Mouse (Mus musculus) stomach, adult 2 months (tissue): Measurements from ENCODE around the gene Dnase2b. TPM values are rescaled to one million over a fixed set of nuclear protein-coding genes. Genes with fewer than 3 reads are reported as not detected.

Experiments used
- polyA plus RNA-seq: library from polyadenylated mRNA; depleted of rRNA; stranded (reverse); fragments of >200 nt; gene quantifications from 2 replicates; pipeline ENCODE4 v1.2.3, GENCODE M21; 2012; rRNA removed

The Dnase2b gene
- not detected in 2 replicates for polyA plus RNA-seq

DNA sequence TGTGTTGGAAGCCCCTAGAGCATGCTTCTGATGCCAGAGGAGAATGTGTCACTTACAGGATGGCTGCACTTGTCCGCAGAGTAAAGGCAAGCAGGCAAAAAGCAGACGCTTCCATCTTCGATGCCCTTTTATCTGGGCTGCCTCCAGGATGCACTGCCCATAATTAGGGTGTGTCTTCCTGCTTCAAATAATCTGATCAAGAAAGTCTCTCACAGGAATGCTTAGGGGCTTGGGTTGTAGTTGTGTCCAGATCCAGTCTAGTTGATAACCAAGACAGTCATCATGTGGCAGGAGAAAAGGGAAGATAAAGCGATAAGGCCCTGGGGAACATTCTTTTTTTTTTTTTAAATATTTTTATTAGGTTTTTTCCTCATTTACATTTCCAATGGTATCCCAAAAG lies at the start of gene Dnase2b:
TSS of gene Dnase2b (minus strand) at position 101 of the 400 bp plus-strand sequence.

DNA sequence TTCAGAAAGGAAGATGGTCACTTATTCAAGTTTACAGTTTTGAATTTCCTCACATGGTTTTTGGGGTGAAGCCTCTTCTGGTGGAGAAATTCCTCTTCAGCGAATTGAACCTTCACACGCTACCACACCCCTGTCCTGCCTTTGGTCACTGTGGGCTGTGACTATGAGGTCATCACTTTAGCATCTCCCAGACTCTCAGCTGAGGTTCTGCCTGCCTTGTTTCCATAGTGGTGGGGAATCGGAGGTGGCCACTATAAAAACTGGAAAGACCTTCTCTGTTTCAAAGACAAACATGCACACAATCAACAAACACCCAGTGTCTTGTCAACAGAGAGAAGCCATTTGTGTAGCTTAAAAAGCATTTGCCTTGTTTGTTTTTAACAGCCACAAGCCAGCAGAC lies 35.8 kb upstream of the Dnase2b start, which contains the start of gene 4930503B20Rik:
TSS of gene 4930503B20Rik (minus strand) at position 101 of the 400 bp plus-strand sequence.

DNA sequence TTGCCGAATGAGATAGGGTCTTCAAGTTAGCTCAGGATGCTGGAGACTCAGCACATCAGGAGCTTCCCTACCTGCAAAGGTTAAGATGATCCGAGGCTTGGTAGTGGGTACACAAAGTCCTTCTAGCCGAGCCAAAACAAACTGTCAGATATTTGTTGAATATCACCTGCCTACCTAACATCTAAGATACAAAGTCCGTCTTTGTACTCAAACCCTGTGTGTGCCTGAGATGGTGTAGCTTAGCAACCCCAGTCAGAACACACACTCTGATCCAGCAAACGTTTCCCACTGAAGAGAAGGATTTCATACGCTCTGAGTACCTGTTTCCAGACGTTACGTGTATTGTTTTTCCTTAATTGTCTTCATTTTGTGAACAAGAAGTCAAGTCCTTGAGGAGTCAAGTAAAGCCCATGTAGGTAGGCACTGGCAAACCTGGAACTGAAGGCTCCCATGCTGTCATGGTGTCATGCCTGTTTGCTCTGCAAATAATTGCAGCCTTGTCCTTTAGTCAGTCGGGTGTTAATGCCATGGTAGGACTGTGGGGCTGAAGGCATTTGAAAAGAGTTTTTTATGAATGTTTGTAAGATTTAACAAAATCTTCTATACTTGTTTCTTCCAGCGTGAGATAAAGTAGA lies 45.1 kb downstream of the Dnase2b start, which contains the start of gene Uox:
TSS of gene Uox (plus strand) at position 279 of the 635 bp plus-strand sequence.

Other genes with a start within 250 kb of the Dnase2b start
- 3.0 and 3.7 TPM in 2 replicates for gene Ssx2ip, start 211.0 kb downstream of the Dnase2b start, polyA plus RNA-seq
- gene Ctbs, start 165.8 kb downstream of the Dnase2b start, polyA plus RNA-seq, result 0.47 and 0.91 TPM in 2 replicates
- gene Spata1, start 115.8 kb downstream of the Dnase2b start, polyA plus RNA-seq, result 0.03 and 0.13 TPM in 2 replicates
- 377 and 573 TPM in 2 replicates for gene Gng5, start 115.8 kb downstream of the Dnase2b start, polyA plus RNA-seq
- 0.95 and 1.5 TPM in 2 replicates for gene Rpf1, start 94.2 kb downstream of the Dnase2b start, polyA plus RNA-seq
- gene Uox, start 45.2 kb downstream of the Dnase2b start, polyA plus RNA-seq, result not detected in 2 replicates
- not detected in 2 replicates for gene 4930503B20Rik, start 35.7 kb upstream of the Dnase2b start, polyA plus RNA-seq
- not detected in 2 replicates for gene Samd13, start 70.0 kb upstream of the Dnase2b start, polyA plus RNA-seq
- 6.3 and 8.5 TPM in 2 replicates for gene Prkacb, start 197.4 kb upstream of the Dnase2b start, polyA plus RNA-seq
- 1.9 and 2.2 TPM in 2 replicates for gene Ttll7, start 236.8 kb upstream of the Dnase2b start, polyA plus RNA-seq